Mouse (Mus musculus) CD8-positive naive resting alpha-beta T cell, adult 57 days (primary cell): ENCODE measurements around the gene Map2k1. TPM values are rescaled to one million over a fixed set of nuclear protein-coding genes. Genes with fewer than 3 reads are reported as not detected.

Source experiments
- total RNA-seq: library from RNA; stranded (reverse); gene quantifications from one replicate; pipeline ENCODE4 v1.2.4, GENCODE M21; 2023

Gene Map2k1
- 53.3 TPM for total RNA-seq

DNA sequence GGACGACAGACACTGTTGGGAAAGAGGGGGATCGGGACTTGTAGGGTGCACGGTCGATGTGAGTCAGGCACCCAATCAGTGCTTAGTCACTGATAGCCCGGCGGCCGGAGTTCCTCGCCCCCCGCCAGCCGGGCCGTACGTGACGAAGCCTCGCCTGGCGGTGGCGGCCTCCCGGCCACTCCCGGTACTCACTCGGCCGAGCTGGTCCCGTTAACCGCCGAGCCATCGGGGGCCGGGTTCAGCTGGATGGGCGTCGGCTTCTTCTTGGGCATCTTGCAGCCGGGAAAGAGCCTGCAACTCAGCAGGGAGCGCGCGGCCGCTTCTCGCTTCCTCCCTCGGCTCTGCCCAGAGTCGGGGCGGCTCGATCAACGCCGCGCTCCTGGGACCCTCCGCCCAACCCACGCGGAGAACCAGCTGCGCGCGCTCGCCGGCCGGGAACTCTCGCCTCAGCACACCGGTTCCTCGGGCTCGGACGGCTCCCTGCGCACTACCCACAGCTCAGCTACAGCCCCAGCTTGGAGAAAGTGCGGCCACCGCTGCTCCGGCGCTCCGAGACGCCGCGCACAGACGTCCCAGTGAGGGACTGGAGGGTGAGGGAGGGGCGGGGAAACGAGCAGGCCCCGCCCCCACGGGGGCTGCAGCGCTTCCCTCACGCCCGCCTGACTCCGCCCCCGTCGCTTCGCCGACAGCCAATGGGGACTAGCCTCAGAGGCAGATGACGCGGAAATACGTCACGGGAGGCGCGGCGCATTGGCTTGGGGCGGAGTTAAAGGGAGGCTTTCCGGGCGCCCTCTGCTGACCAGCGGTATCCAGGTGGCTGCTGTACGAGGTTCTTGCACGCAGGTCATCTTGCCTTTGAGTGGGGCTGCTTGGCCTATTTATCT, at the start of gene Map2k1:
Map2k1 (minus strand) TSS at position 611 of the 884 bp plus-strand sequence.

DNA sequence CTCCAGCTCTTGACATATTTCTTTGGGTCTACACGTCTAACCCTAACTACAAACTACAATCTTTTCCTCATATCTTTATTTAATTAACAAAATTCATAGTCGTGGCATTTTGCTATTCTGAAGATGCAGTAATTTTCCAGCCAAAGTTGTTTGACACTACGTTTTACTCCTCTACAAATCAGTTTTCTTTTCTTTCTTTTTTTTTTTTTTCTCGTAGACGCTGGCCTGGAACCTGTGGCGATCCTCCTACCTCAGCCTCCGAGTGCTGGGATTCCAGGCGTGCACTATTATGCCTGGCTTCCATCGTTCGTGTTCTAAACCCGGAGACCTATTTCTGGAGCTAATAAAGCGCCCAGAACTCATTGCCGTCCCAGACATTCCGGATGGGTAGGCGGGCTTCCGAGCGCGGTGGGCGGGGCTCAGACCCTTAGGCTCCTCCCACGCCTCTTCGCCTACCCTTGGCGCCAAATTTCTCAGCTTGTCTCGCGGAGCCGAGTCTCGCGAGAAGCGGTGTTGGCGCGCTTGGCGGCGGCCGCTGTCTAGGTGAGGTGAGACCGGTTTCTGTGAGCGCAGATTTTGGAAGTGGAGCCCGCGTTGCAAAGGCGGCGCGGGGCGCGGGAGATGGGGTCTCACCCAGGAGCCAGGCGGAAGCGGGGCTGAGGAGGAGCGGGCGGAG, 27.8 kb upstream of the Map2k1 start, which contains the start of gene Tipin:
Tipin (plus strand) TSS at position 477 of the 676 bp plus-strand sequence.

DNA sequence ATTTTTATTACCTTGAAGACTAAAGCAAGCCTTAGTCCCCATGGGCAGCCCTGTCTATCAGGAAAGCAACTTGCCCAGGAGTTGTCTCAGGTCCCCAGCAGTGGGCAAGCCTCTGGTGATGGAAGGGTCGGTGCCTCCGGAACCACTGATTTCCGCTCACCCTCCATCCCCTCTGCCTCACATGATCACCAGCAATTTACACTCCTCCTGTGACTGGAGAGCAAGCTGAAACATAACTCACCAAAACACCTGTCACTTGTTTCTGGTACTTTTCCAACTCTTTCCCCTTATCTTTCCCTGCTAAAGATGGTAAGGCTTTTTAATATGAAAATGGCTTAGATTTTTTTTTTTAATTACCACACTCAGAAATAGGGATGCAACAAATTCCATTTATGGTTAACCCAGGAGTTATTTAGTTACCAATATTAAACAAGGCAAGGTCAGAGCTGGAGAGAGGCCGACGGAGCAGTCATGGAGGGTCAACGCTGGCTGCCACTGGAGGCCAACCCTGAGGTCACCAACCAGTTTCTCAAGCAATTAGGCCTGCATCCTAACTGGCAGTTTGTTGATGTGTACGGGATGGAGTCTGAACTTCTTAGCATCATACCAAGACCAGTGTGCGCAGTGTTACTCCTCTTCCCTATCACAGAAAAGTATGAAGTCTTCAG, 18.5 kb downstream of the Map2k1 start, which contains the start of gene Uchl4:
Uchl4 (plus strand) TSS at position 434 of the 668 bp plus-strand sequence.

DNA sequence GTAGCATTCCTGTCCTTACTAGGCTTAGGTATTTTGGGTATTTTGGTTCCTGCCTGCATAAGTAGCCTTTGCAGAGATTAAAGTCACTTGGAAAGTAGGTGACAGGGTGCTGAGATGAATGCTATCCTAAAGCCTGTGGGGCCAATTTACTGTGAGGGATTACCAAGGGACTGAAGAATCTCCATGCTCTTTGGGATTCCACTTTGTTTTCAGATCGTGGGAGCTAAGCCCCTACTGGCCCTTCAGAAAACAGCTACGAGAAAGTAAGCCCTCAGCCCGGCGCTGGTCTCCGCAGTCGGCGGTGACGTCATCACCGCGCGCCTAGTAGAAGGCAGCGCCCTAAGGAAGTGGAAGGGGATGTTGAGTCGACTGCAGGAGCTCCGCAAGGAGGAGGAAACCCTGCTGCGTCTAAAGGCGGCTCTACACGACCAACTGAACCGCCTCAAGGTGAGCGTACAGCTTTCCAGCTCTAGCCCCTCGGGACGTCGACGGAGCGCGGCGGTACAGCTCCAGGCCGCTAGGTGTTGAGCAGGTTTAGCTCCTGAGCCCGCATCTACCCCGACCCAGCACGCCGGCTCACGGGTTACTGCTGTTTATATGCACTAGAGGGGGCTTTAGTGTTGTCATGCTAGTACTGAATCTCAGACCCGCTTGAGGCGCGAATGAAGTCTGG, 74.3 kb downstream of the Map2k1 start, which contains the start of gene Snapc5:
Snapc5 (plus strand) TSS at position 301 of the 673 bp plus-strand sequence.

DNA sequence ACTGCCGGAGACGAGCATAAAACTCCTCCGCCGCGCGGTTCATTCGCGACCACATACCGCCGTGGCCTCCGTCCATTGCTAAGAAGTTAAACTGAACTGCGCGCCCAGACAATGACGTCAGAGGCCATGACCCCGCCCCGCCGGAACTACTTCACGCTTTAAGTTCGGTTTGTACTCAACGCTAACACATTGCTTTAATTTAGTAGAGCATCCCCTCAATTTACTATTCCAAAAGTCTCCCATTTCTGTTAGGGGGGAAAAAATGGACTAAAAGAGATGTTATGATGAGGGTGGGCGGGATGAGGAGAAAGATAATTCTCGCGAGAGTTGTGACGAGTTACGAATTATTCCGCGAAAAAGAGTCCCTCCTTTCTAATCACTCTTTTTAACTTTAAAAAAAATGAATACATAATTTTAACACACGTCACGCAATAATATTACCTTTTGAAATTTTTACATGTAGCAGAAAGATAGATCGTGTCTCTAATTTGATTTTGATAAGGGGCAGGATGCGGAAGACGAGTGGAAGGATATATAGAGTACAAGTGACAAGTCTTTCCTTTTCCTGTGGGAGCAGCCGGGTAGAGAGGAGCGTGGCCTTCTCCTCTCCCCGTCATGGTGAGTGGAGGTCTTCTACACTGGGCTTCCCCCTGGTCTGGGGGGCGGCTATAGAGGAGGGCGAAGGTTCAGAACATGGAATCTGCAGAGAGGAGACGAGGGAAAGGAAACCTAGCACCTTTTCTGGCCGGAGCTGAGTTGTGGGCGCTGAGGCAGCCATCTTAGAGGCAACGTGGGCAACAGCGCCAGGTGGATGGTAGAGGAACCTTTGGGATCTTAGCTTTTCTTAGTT, 80.4 kb downstream of the Map2k1 start, which contains the start of the genes Zwilch and Rpl4:
Zwilch (minus strand) TSS at position 289 of the 850 bp plus-strand sequence.
Rpl4 (plus strand) TSS at position 560 of the 850 bp plus-strand sequence.

Other genes with a start within 250 kb of the Map2k1 start
- gene Smad6, start 231.6 kb downstream of the Map2k1 start, total RNA-seq = not detected
- gene Lctl, start 136.5 kb downstream of the Map2k1 start, total RNA-seq = not detected
- gene Zwilch, start 80.5 kb downstream of the Map2k1 start, total RNA-seq = 8.2 TPM
- gene Rpl4, start 80.3 kb downstream of the Map2k1 start, total RNA-seq = 2,550 TPM
- gene Snapc5, start 74.4 kb downstream of the Map2k1 start, total RNA-seq = 21.8 TPM
- 1.7 TPM for gene Uchl4, start 18.4 kb downstream of the Map2k1 start, total RNA-seq
- gene Tipin, start 27.9 kb upstream of the Map2k1 start, total RNA-seq = 17.7 TPM
- gene Dis3l, start 87.7 kb upstream of the Map2k1 start, total RNA-seq = 19.3 TPM
- gene Megf11, start 132.0 kb upstream of the Map2k1 start, total RNA-seq = 1.1 TPM